Mouse (Mus musculus) erythroblast, adult 5-6 weeks (primary cell): ENCODE measurements around the gene Gm6482. TPM values are rescaled to one million over a fixed set of nuclear protein-coding genes. Genes with fewer than 3 reads are reported as not detected.
"Not testable (repeated sequence)": the region's sequence is repeated elsewhere in the genome, so short reads cannot be mapped to it uniquely, and the experiment has no call there.

Experiments
- ATAC-seq: replicated peaks from 2 replicates; pipeline ENCODE4 v1.8.0; 2016; ENCODE audit warnings: moderate number of reproducible peaks, mild to moderate bottlenecking, moderate TSS enrichment, inconsistent platforms; ENCODE audit not compliant: poor library complexity, low FRiP score, severe bottlenecking
- total RNA-seq, 2 experiments: library from RNA; stranded (forward) in 1 of 2; stranded (reverse) in 1 of 2; fragments of 150-400 nt in 1 of 2; fragments of 200-764, 138-1000 nt in 1 of 2; gene quantifications; 2 replicates each; pipeline versions ENCODE4 v1.2.3 to v1.2.4; 2015 to 2017; ENCODE audit warnings: low replicate concordance in 2 of 2

Gm6482 gene
- not detected in 2 replicates for total RNA-seq (2015; ENCODE audit: low replicate concordance)
- total RNA-seq (2017; ENCODE audit: low replicate concordance): not detected in 2 replicates

DNA sequence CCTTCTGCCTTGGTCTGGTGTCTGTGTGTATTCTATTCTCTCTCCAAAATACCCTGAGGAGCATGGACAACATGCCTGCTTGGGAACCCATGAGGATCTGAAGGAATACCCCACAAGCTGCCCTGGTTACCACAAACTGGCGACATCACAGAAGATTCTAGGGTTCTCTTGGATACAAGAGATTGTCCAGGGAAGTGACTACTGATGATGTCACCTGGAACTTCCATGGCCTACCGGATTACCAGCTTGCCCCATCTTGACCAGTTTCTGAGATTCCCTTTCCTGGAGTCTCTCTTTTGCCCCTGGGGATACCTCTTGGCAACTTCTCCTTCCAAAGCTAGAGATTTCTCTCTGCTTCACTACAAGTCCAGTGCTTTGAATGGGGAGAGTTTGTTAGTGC is at the start of gene Gm6482:
Gm6482 (minus strand) TSS at position 101 of the 400 bp plus-strand sequence.
- not testable (repeated sequence) for ATAC-seq

DNA sequence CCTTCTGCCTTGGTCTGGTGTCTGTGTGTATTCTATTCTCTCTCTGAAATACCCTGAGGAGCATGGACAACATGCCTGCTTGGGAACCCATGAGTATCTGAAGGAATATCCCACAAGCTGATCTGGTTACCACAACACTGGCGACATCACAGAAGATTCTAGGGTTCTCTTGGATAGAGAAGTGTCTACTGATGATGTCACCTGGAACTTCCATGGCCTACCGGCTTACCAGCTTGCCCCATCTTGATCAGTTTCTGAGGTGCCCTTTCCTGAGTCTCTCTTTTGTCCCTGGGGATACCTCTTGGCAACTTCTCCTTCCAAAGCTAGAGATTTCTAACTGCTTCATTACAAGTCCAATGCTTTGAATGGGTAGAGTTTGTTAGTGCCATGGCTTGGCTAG is 45.3 kb upstream of the Gm6482 start, which contains the start of gene Gm7954:
Gm7954 (minus strand) TSS at position 101 of the 400 bp plus-strand sequence.
- ATAC-seq: not testable (repeated sequence)

DNA sequence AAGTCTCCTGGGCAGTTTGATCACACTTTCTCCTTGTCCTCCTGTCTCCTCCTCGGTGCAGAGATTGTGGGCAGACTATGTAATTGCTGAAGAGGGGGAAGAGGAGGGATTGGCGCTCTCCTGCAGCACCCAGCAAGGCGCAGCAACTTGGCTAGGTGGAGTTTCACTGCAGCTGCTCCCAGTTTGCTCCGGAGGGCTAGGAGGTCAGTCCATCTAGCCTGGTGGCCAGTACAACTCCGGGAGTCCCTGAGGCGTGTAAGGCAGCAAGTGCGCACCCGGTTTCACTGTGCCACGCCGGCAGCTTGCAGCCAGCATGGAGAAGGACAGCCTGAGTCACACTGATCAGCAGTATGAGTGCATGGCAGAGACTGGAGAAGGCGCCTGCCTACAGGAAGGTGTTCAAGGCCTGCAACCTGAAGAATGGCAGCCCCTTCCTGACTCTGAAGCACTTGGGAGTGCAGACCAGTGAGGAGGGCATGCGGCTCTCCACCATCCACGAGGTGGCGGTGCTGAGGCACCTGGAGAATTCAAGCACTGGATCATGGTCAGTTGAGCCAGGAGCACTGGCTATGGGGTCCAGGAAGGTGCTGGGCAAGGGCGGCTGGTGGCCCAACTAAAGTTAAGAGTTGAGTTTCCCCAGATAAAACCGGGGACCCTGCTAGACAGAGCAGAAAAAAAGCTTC is 17.5 kb upstream of the Gm6482 start:
- ATAC-seq: not testable (repeated sequence)

DNA sequence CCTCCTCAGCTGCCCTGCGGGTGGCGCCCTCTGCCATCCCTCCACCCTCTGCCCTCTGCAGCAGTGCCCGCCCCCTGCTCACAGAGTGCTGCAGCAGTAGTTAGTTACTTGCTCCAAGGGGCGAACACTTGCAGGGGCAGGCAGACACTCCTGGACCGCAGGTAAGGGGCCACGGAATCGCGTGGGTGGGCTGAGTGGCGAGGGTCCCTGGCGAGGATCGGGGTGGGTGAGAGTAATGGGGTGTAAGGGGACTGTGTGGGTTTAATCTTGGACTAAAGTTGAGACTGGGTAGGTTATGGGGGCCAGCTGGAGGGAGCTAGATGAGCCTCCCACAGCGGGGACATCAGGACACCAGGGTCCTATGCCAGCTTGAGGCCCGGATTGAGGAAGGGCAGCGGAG is 16.6 kb upstream of the Gm6482 start:
- ATAC-seq: not testable (repeated sequence)

DNA sequence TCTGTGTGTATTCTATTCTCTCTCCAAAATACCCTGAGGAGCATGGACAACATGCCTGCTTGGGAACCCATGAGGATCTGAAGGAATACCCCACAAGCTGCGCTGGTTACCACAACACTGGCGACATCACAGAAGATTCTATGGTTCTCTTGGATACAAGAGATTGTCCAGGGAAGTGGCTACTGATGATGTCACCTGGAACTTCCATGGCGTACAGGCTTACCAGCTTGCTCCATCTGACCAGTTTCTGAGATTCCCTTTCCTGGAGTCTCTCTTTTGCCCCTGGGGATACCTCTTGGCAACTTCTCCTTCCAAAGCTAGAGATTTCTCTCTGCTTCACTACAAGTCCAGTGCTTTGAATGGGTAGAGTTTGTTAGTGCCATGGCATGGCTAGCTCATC is 21.8 kb downstream of the Gm6482 start, which contains the start of gene Gm7945:
Gm7945 (minus strand) TSS at position 101 of the 400 bp plus-strand sequence.
- ATAC-seq: not testable (repeated sequence)

Other genes starting within 250 kb of the Gm6482 start
- gene Sftpd, start 223.1 kb downstream of the Gm6482 start, total RNA-seq (2015; ENCODE audit: low replicate concordance): not detected in 2 replicates
- gene Sftpd, start 223.1 kb downstream of the Gm6482 start, total RNA-seq (2017; ENCODE audit: low replicate concordance): not detected in 2 replicates
- not detected in 2 replicates for gene Gm2832, start 129.5 kb downstream of the Gm6482 start, total RNA-seq (2015; ENCODE audit: low replicate concordance)
- not detected in 2 replicates for gene Gm2832, start 129.5 kb downstream of the Gm6482 start, total RNA-seq (2017; ENCODE audit: low replicate concordance)
- gene Gm5798, start 59.7 kb downstream of the Gm6482 start, total RNA-seq (2015; ENCODE audit: low replicate concordance): not detected in 2 replicates
- gene Gm5798, start 59.7 kb downstream of the Gm6482 start, total RNA-seq (2017; ENCODE audit: low replicate concordance): not detected in 2 replicates
- gene Gm7945, start 21.9 kb downstream of the Gm6482 start, total RNA-seq (2015; ENCODE audit: low replicate concordance): not detected in 2 replicates
- not detected in 2 replicates for gene Gm7945, start 21.9 kb downstream of the Gm6482 start, total RNA-seq (2017; ENCODE audit: low replicate concordance)
- not detected in 2 replicates for gene Gm7954, start 45.2 kb upstream of the Gm6482 start, total RNA-seq (2015; ENCODE audit: low replicate concordance)
- gene Gm7954, start 45.2 kb upstream of the Gm6482 start, total RNA-seq (2017; ENCODE audit: low replicate concordance): not detected in 2 replicates
- not detected in 2 replicates for gene Gm3486, start 81.2 kb upstream of the Gm6482 start, total RNA-seq (2015; ENCODE audit: low replicate concordance)
- gene Gm3486, start 81.2 kb upstream of the Gm6482 start, total RNA-seq (2017; ENCODE audit: low replicate concordance): not detected in 2 replicates
- not detected in 2 replicates for gene Gm7970, start 147.3 kb upstream of the Gm6482 start, total RNA-seq (2015; ENCODE audit: low replicate concordance)
- not detected in 2 replicates for gene Gm7970, start 147.3 kb upstream of the Gm6482 start, total RNA-seq (2017; ENCODE audit: low replicate concordance)
- not detected in 2 replicates for gene 1700049E17Rik2, start 164.9 kb upstream of the Gm6482 start, total RNA-seq (2015; ENCODE audit: low replicate concordance)
- gene 1700049E17Rik2, start 164.9 kb upstream of the Gm6482 start, total RNA-seq (2017; ENCODE audit: low replicate concordance): 0.28 TPM in 1 of 2 replicates, not detected in the other
- not detected in 2 replicates for gene Gm3072, start 216.3 kb upstream of the Gm6482 start, total RNA-seq (2015; ENCODE audit: low replicate concordance)
- not detected in 2 replicates for gene Gm3072, start 216.3 kb upstream of the Gm6482 start, total RNA-seq (2017; ENCODE audit: low replicate concordance)
- gene Gm3676, start 238.2 kb upstream of the Gm6482 start, total RNA-seq (2015; ENCODE audit: low replicate concordance): not detected in 2 replicates
- not detected in 2 replicates for gene Gm3676, start 238.2 kb upstream of the Gm6482 start, total RNA-seq (2017; ENCODE audit: low replicate concordance)